Mouse (Mus musculus): ENCODE data around the gene Olfr1183. TPM values are rescaled to one million over a fixed set of nuclear protein-coding genes. Genes with fewer than 3 reads are reported as not detected.

The Olfr1183 gene
- polyA plus RNA-seq, 2 experiments = not detected

GRCm38 (mm10) chr2:88493020-88493419, 38.4 kb downstream of the Olfr1183 start, which contains the start of gene Olfr1185-ps1:
Gene Olfr1185-ps1, plus strand, starts transcription at chr2:88493320.
- TF ChIP-seq POLR2A (IDR thresholded peaks at IDR 0.05; ENCODE audit: borderline replicate concordance, extremely low read depth, insufficient read depth, insufficient read length) = no peak
- Histone ChIP-seq H3K9me3 (ENCODE audit: control insufficient read depth, low read length) (no peaks in the 10 kb centered on the region), H3K36me3 (ENCODE audit: control insufficient read depth, insufficient read depth, low read length) (no peaks in the 10 kb centered on the region), H3K27me3 (ENCODE audit: control insufficient read depth, insufficient read depth, low read length) (no peaks in the 10 kb centered on the region), H3K4me1 (ENCODE audit: control insufficient read depth, insufficient read depth, low read length) (no peaks in the 10 kb centered on the region), H3K27ac (replicated peaks; ENCODE audit: low read depth, low read length) (no peak within 1 kb of the TSS), H3K9ac (ENCODE audit: low read depth, low read length, severe bottlenecking) (no peak within 1 kb of the TSS), H3K4me3 (replicated peaks; ENCODE audit: low read length) (no peak within 1 kb of the TSS), H3K4me2 (replicated peaks; ENCODE audit: low read depth, low read length, severe bottlenecking) (no peak within 1 kb of the TSS)
- DNase-seq (ENCODE audit: low spot score) = no peak
- ATAC-seq (ENCODE audit: low FRiP score, low read depth) = no peak
- WGBS = 77% methylated on average over 2 of the region's 2 CpGs

GRCm38 (mm10) chr2:88518251-88518650, 63.6 kb downstream of the Olfr1183 start, which contains the start of gene Olfr1186:
Gene Olfr1186, plus strand, starts transcription at chr2:88518551.
- no peak within 1 kb of the TSS for H3K9ac ChIP-seq (ENCODE audit: low read depth, low read length, severe bottlenecking)
- no peaks in the 10 kb centered on the region for H3K9me3 ChIP-seq (ENCODE audit: control insufficient read depth, low read length)
- no peak for TF ChIP-seq POLR2A (IDR thresholded peaks at IDR 0.05; ENCODE audit: borderline replicate concordance, extremely low read depth, insufficient read depth, insufficient read length)
- no peak within 1 kb of the TSS for H3K4me3 ChIP-seq (replicated peaks; ENCODE audit: low read length)
- H3K36me3 ChIP-seq (ENCODE audit: control insufficient read depth, insufficient read depth, low read length) = no peaks in the 10 kb centered on the region
- no peak for DNase-seq (ENCODE audit: low spot score)
- no peaks in the 10 kb centered on the region for H3K27me3 ChIP-seq (ENCODE audit: control insufficient read depth, insufficient read depth, low read length)
- H3K27ac ChIP-seq (replicated peaks; ENCODE audit: low read depth, low read length) = no peak within 1 kb of the TSS
- no peak for ATAC-seq (ENCODE audit: low FRiP score, low read depth)
- no peaks in the 10 kb centered on the region for H3K4me1 ChIP-seq (ENCODE audit: control insufficient read depth, insufficient read depth, low read length)
- 85% methylated on average over 2 of the region's 2 CpGs for whole genome bisulfite sequencing
- no peak within 1 kb of the TSS for H3K4me2 ChIP-seq (replicated peaks; ENCODE audit: low read depth, low read length, severe bottlenecking)

Other genes starting within 250 kb of the Olfr1183 start
- not detected in 2 replicates for gene Olfr1170, start 226.5 kb upstream of the Olfr1183 start, polyA plus RNA-seq (2012; rRNA removed)
- not detected in 2 replicates for gene Olfr1170, start 226.5 kb upstream of the Olfr1183 start, polyA plus RNA-seq (2014; fragmentation: Nextera tagmentation; extraction: Ambion mirVana)
- gene Olfr1173, start 175.0 kb upstream of the Olfr1183 start, polyA plus RNA-seq (2012; rRNA removed) = not detected in 2 replicates
- not detected in 2 replicates for gene Olfr1173, start 175.0 kb upstream of the Olfr1183 start, polyA plus RNA-seq (2014; fragmentation: Nextera tagmentation; extraction: Ambion mirVana)
- not detected in 2 replicates for gene Olfr1174-ps, start 139.7 kb upstream of the Olfr1183 start, polyA plus RNA-seq (2012; rRNA removed)
- gene Olfr1174-ps, start 139.7 kb upstream of the Olfr1183 start, polyA plus RNA-seq (2014; fragmentation: Nextera tagmentation; extraction: Ambion mirVana) = not detected in 2 replicates
- not detected in 2 replicates for gene Olfr1175-ps, start 127.7 kb upstream of the Olfr1183 start, polyA plus RNA-seq (2012; rRNA removed)
- gene Olfr1175-ps, start 127.7 kb upstream of the Olfr1183 start, polyA plus RNA-seq (2014; fragmentation: Nextera tagmentation; extraction: Ambion mirVana) = not detected in 2 replicates
- not detected in 2 replicates for gene Olfr1176, start 118.1 kb upstream of the Olfr1183 start, polyA plus RNA-seq (2012; rRNA removed)
- not detected in 2 replicates for gene Olfr1176, start 118.1 kb upstream of the Olfr1183 start, polyA plus RNA-seq (2014; fragmentation: Nextera tagmentation; extraction: Ambion mirVana)
- not detected in 2 replicates for gene Olfr1177-ps, start 108.4 kb upstream of the Olfr1183 start, polyA plus RNA-seq (2012; rRNA removed)
- not detected in 2 replicates for gene Olfr1177-ps, start 108.4 kb upstream of the Olfr1183 start, polyA plus RNA-seq (2014; fragmentation: Nextera tagmentation; extraction: Ambion mirVana)
- 0.08 TPM in 1 of 2 replicates, not detected in the other for gene Olfr1178, start 67.8 kb upstream of the Olfr1183 start, polyA plus RNA-seq (2012; rRNA removed)
- not detected in 2 replicates for gene Olfr1178, start 67.8 kb upstream of the Olfr1183 start, polyA plus RNA-seq (2014; fragmentation: Nextera tagmentation; extraction: Ambion mirVana)
- not detected in 2 replicates for gene Olfr1179, start 48.4 kb upstream of the Olfr1183 start, polyA plus RNA-seq (2012; rRNA removed)
- gene Olfr1179, start 48.4 kb upstream of the Olfr1183 start, polyA plus RNA-seq (2014; fragmentation: Nextera tagmentation; extraction: Ambion mirVana) = not detected in 2 replicates
- gene Olfr1180, start 35.7 kb upstream of the Olfr1183 start, polyA plus RNA-seq (2012; rRNA removed) = not detected in 2 replicates
- gene Olfr1180, start 35.7 kb upstream of the Olfr1183 start, polyA plus RNA-seq (2014; fragmentation: Nextera tagmentation; extraction: Ambion mirVana) = not detected in 2 replicates
- gene Olfr1181, start 28.7 kb upstream of the Olfr1183 start, polyA plus RNA-seq (2012; rRNA removed) = not detected in 2 replicates
- not detected in 2 replicates for gene Olfr1181, start 28.7 kb upstream of the Olfr1183 start, polyA plus RNA-seq (2014; fragmentation: Nextera tagmentation; extraction: Ambion mirVana)
- not detected in 2 replicates for gene Gm13757, start 5.7 kb upstream of the Olfr1183 start, polyA plus RNA-seq (2012; rRNA removed)
- not detected in 2 replicates for gene Gm13757, start 5.7 kb upstream of the Olfr1183 start, polyA plus RNA-seq (2014; fragmentation: Nextera tagmentation; extraction: Ambion mirVana)
- gene Olfr1184, start 28.7 kb downstream of the Olfr1183 start, polyA plus RNA-seq (2012; rRNA removed) = not detected in 2 replicates
- gene Olfr1184, start 28.7 kb downstream of the Olfr1183 start, polyA plus RNA-seq (2014; fragmentation: Nextera tagmentation; extraction: Ambion mirVana) = not detected in 2 replicates
- gene Olfr1185-ps1, start 38.5 kb downstream of the Olfr1183 start, polyA plus RNA-seq (2012; rRNA removed) = not detected in 2 replicates
- gene Olfr1185-ps1, start 38.5 kb downstream of the Olfr1183 start, polyA plus RNA-seq (2014; fragmentation: Nextera tagmentation; extraction: Ambion mirVana) = not detected in 2 replicates
- gene Olfr1186, start 63.7 kb downstream of the Olfr1183 start, polyA plus RNA-seq (2012; rRNA removed) = not detected in 2 replicates
- gene Olfr1186, start 63.7 kb downstream of the Olfr1183 start, polyA plus RNA-seq (2014; fragmentation: Nextera tagmentation; extraction: Ambion mirVana) = not detected in 2 replicates
- not detected in 2 replicates for gene Olfr1188, start 102.1 kb downstream of the Olfr1183 start, polyA plus RNA-seq (2012; rRNA removed)
- gene Olfr1188, start 102.1 kb downstream of the Olfr1183 start, polyA plus RNA-seq (2014; fragmentation: Nextera tagmentation; extraction: Ambion mirVana) = not detected in 2 replicates
- gene Olfr1189, start 131.6 kb downstream of the Olfr1183 start, polyA plus RNA-seq (2012; rRNA removed) = not detected in 2 replicates
- not detected in 2 replicates for gene Olfr1189, start 131.6 kb downstream of the Olfr1183 start, polyA plus RNA-seq (2014; fragmentation: Nextera tagmentation; extraction: Ambion mirVana)
- gene Olfr1191-ps1, start 185.7 kb downstream of the Olfr1183 start, polyA plus RNA-seq (2012; rRNA removed) = not detected in 2 replicates
- not detected in 2 replicates for gene Olfr1191-ps1, start 185.7 kb downstream of the Olfr1183 start, polyA plus RNA-seq (2014; fragmentation: Nextera tagmentation; extraction: Ambion mirVana)
- not detected in 2 replicates for gene Olfr1192-ps1, start 193.6 kb downstream of the Olfr1183 start, polyA plus RNA-seq (2012; rRNA removed)
- not detected in 2 replicates for gene Olfr1192-ps1, start 193.6 kb downstream of the Olfr1183 start, polyA plus RNA-seq (2014; fragmentation: Nextera tagmentation; extraction: Ambion mirVana)
- gene Olfr1193, start 220.8 kb downstream of the Olfr1183 start, polyA plus RNA-seq (2012; rRNA removed) = not detected in 2 replicates
- gene Olfr1193, start 220.8 kb downstream of the Olfr1183 start, polyA plus RNA-seq (2014; fragmentation: Nextera tagmentation; extraction: Ambion mirVana) = not detected in 2 replicates
- not detected in 2 replicates for gene Olfr1195, start 234.3 kb downstream of the Olfr1183 start, polyA plus RNA-seq (2012; rRNA removed)
- gene Olfr1195, start 234.3 kb downstream of the Olfr1183 start, polyA plus RNA-seq (2014; fragmentation: Nextera tagmentation; extraction: Ambion mirVana) = not detected in 2 replicates
- gene Olfr1196, start 249.7 kb downstream of the Olfr1183 start, polyA plus RNA-seq (2012; rRNA removed) = not detected in 2 replicates
- gene Olfr1196, start 249.7 kb downstream of the Olfr1183 start, polyA plus RNA-seq (2014; fragmentation: Nextera tagmentation; extraction: Ambion mirVana) = not detected in 2 replicates